Mouse (Mus musculus) T-helper 1 cell (primary cell): ENCODE data around the gene Oas1a.
"Not testable (repeated sequence)": the region's sequence is repeated elsewhere in the genome, so short reads cannot be mapped to it uniquely, and the experiment has no call there.

ENCODE experiments used
- in situ Hi-C: fragments of 300-600 bp; cut with MboI, MseI; formaldehyde crosslinking; loops from one replicate; pipeline ENCODE4 v1.15.1; 2025; ENCODE audit warnings: high pct_unique_total_duplicates

The Oas1a gene

DNA sequence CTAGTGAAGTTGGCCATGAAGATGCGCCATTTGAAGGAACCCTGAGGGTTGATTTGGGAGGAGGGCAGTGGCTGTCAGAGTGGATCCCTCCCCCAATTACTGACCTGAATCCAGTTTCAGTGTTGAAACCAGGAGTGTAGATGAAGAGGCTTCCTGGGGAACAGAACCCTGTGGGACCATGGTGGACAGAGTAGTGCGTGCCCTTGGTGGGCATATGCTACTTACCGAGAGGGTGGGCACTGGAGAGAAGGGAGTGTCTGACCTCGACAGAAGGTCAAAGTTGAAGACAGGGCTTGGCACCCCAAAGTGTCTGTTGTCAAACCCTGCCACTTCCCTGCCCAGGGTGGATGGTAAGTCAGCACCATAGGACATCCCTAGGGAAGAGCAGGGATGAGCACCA is 13.5 kb downstream of the Oas1a start:
- in situ Hi-C loops: not testable (repeated sequence)

DNA sequence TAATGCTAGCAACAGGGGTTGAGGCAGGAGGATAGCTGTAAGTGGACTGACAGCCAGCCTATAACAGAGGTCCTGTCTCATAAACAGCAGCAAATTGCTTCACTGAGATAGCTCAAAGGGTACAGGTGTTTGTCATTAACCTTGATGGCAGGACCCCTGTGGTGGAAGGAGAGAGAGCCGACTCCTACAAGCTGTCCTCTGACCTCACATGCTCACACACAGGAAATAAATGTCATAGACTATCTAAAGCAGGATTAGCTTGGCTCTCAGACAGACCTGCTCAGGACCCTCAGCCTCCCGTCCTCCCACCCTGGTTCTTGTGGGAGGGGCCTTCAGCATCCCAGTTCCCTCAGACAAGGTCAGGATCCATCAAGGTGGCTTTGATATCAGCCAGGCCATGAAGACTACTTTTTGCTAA is 15.1 kb downstream of the Oas1a start:
- in situ Hi-C loops: no loop called here

DNA sequence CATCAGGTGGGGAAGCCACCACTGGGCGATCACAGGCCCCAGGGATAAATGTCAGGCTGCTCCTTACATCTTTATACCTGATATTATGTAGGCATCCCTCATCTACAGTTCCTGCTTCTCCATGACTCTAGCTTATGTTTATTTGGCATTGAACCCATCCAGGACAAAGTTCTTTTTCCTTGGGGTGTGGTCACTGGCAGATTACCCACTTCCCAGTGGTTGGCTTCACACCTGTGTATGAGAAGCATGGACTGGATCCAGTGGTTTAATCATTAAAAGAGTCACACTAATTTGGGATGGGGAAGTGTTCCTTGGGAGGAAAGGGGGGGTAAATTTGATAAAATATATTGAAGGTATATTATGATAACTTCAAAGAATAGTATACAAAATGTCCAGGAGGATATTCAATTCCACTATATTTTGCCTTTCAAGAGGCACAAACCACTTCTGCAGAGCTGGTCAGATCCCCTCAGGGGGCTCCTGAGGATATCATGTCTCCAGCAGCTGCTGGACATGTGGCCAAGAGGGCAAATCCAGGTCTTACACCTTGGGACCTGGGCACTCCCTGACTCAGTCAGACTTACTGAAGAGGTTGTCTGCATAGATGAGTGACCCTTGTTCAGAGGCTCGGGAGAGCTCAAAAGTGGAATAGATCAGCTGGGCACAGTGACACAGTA is 15.6 kb downstream of the Oas1a start:
- in situ Hi-C loops: not testable (repeated sequence)

DNA sequence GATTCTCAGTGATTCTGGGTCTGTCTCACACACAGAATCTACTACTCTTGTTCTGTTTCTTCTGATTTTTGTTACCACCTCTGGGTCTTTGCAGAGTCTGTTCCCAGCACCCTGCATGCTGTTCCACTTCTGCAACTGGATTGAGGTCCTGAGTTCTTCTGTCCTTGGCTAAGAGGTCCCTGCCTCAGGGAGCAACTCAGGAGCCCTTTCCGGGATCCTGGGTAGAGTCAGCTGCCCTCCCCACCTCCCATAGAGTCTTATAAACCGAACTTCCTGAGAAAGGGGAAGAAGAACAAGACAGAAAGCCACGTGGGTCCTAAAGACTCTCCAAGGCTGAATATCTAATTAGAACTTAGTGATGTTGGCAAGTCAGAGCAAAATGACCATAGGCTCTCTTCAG is 16.3 kb downstream of the Oas1a start:
- in situ Hi-C loops: no loop called here

GRCm38 (mm10) chr5:120890026-120890425 is 17.3 kb downstream of the Oas1a start:
- in situ Hi-C loops: no loop called here

GRCm38 (mm10) chr5:120888294-120888815 is 19.0 kb downstream of the Oas1a start:
- in situ Hi-C loops: not testable (repeated sequence)

GRCm38 (mm10) chr5:120887831-120888230 is 19.5 kb downstream of the Oas1a start:
- in situ Hi-C loops: no loop called here

DNA sequence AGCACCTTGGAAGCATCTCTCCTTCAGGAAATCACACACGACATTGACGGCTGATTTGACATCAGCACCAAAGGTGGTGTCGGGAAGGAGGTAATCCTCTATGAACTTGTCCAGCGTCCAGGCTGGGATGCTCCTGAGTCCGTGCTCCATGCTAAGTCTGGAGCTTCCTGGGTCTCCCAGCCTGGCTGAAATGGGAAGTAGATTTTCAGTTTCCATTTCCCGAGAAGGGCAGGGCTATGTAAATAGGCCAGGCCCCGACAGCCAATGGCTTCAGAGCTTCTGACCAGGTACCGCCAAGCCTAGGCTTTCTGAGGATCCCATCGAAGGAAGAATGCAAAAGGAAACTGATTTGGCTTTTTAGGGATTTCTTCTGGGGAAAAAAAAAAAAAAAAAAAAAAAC is 19.9 kb downstream of the Oas1a start, which contains the start of gene Oas1g:
Oas1g (minus strand) TSS at position 201 of the 400 bp plus-strand sequence.
- in situ Hi-C loops: not testable (repeated sequence)

DNA sequence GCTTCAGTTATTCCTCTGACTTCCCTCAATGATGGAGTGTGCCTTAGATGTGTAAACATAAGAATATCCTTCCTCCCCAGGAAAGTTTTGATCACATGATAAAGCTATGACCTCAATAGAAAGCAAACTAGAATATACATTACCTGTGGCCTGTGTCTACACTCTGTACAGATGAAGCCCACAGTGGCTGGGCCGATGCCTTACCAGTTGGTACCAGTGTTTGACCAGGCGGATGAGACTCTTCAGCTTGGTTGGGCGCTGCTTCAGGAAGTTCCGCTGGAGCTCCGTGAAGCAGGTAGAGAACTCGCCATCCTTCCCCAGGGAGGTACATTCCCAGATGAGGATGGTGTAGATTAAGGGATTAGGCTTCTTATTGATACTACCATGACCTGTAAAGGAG is 25.6 kb downstream of the Oas1a start:
- in situ Hi-C loops: not testable (repeated sequence)

- in situ Hi-C loops: not testable (repeated sequence)
These were observed 28.5 kb downstream of the Oas1a start for GRCm38 (mm10) chr5:120878803-120879202.

- in situ Hi-C loops: not testable (repeated sequence)
These were observed 29.9 kb downstream of the Oas1a start for GRCm38 (mm10) chr5:120877407-120877806.

DNA sequence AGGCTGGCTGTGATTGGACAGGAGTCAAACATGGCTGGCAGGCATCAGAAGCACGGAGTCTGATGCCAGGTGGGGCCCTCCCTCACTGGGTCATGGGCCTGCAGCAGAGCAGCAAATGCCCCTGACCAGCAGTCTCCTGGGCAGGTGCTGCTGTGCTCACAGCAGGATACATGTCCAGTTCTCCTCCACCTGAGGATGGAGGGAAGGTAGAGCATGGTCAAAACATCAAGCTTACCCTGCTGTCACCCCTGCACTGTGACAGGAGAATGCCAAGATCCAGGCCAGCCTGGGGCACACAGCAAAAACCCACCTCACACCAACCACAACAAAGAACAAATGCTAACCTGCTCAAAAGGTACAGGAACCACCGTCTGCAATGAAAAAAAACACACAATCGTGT is 30.5 kb downstream of the Oas1a start:
- in situ Hi-C loops: not testable (repeated sequence)

DNA sequence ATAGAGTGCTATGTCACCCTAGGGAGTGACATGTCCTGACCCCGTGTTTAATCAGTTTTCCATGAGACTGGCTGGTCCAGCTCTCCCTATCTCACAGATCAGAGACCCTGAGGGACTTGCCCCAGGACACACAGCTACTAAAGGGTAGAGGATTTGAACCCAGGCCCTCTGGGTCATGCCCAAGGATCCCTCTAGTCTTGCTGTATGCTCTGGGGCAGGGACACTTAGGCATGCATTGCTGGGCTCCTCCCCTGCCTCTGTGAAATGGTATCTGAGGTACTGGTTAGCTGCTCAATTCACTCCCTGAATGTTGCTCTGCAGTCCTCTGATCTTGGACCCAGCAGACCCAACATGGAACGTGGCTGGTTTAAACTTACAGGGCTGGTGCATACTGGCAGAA is 35.9 kb downstream of the Oas1a start:
- in situ Hi-C loops: no loop called here

DNA sequence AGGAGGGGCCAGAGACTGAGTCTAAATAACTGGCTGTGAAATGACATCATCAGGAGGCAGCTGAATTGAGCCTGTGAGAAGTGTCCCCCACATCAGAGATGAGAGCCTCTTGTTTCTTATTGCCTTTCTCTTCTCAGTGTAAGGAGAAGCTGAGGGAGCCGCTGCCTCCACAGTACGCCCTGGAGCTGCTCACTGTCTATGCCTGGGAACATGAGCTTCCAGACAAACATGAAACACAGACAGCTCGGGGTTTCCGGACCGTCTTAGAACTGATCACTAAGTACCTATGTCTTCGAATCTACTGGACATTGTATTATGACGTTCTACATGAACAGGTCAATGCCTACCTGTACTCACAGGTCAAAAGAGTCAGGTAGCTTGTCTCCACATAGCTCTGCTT is 36.5 kb downstream of the Oas1a start:
- in situ Hi-C loops: no loop called here

DNA sequence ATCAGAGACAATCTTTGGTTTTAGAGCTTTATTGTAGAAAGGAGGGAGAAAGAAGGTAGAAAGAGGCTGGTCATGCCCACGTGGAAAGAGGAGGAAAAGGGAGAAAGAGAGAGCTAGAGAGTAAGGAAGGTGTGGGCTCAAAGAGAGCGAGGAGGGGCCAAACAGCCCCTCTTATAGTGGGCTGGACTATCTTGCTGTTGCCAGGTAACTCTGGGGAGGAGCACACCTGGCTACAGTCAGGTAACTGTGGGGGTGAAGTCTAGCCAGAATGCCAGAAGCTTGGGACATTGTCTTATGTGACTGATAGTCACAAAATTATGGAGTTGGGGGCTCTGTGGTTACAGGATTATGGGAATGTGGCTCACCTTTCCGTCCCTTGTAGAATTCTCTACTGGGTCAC is 37.2 kb downstream of the Oas1a start:
- in situ Hi-C loops: no loop called here

- in situ Hi-C loops: no loop called here
These were observed 37.8 kb downstream of the Oas1a start for GRCm38 (mm10) chr5:120869436-120870015.

DNA sequence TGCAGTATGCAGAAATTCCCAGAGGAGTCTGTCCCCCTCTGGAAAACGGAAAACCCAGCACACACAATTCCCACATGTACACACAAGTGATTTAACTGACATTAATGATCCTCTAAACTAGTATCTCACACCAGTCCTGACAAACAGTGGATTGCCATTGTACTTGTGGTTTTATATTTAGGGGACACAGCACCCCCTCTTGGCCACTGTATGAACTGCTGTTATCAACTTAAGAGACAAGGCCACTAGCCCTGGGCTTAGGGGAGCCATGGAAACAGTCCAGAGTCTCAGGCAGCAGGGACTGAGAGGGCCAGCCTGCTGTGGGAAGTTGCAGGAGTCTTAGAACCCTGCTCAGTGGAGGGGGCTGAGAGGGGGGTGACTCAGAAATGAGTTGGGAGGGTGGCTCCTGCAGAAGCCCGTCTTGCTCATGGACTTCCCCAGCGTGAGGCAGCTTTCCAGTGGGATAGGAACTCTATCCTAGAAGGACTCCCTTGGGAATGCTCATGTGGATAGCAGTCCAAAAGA is 41.9 kb downstream of the Oas1a start:
- in situ Hi-C loops: no loop called here

DNA sequence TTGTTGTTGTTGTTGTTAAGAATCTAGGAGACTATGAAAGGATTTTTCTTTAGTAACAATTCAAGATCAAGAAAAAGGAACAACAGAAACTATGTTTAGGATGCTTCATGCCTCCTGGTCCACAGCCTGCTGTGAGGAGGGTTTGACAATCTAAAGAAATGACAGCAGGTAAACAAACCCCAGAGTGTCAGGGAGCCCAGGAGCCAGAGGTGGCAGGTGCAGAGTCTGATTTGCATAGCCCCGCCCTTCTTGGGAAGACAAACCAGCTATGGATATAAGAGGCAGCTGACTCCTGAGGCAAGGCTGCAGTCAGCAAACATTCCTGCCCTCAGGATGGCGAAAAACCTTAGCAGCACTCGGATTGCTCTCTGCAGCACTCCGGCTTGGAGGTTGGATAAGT is 46.2 kb downstream of the Oas1a start, which contains the start of gene Oas1h:
Oas1h (plus strand) TSS at position 301 of the 400 bp plus-strand sequence.
- in situ Hi-C loops: no loop called here

GRCm38 (mm10) chr5:120859241-120859640 is 48.1 kb downstream of the Oas1a start:
- in situ Hi-C loops: loop anchor here (10.0 kb wide), 1 partner anchor 616 kb away; no protein-coding TSS in a partner anchor

GRCm38 (mm10) chr5:120849601-120850136 is 57.7 kb downstream of the Oas1a start:
- in situ Hi-C loops: loop anchor here (10.0 kb wide), 1 partner anchor 625 kb away; no protein-coding TSS in a partner anchor

GRCm38 (mm10) chr5:120847067-120847466 is 60.3 kb downstream of the Oas1a start, which contains the start of gene Oas1f:
Oas1f (plus strand) TSS chr5:120847367.
- in situ Hi-C loops: no loop called here
